Mouse (Mus musculus): ENCODE measurements around the gene Slc25a54.

- TF ChIP-seq CTCF (conservative IDR thresholded peaks at IDR 0.05 in 1 of 2, IDR thresholded peaks at IDR 0.05 in 1 of 2; ENCODE audit: low read depth in 2 of 2, low read length in 2 of 2) (no peak), CHD2 (IDR thresholded peaks at IDR 0.05; ENCODE audit: low read length) (no peak), HCFC1 (IDR thresholded peaks at IDR 0.05; ENCODE audit: low read depth, low read length) (no peak), ZNF384 (IDR thresholded peaks at IDR 0.05; ENCODE audit: low read depth, low read length) (no peak), ELF1 (IDR thresholded peaks at IDR 0.05; ENCODE audit: low read depth, low read length) (no peak), ZKSCAN1 (IDR thresholded peaks at IDR 0.05; ENCODE audit: borderline replicate concordance, low read depth, low read length) (no peak), USF1 (IDR thresholded peaks at IDR 0.05; ENCODE audit: low read depth, low read length) (no peak), E2F4 (IDR thresholded peaks at IDR 0.05; ENCODE audit: insufficient replicate concordance, low read depth, low read length) (no peak), TBP (conservative IDR thresholded peaks at IDR 0.05; ENCODE audit: low read depth, low read length) (no peak), MEF2A (IDR thresholded peaks at IDR 0.05; ENCODE audit: borderline replicate concordance, low read depth, low read length) (no peak), POLR2A (IDR thresholded peaks at IDR 0.05; ENCODE audit: low read depth, low read length) (no peak)
These were observed 53.8 kb downstream of the Slc25a54 start for GRCm38 (mm10) chr3:109134036-109134435.

All from CH12.LX (cell line).